Mouse (Mus musculus) heart, postnatal 0 days (tissue): ENCODE measurements around the gene D230025D16Rik.
"Not testable (repeated sequence)": the region's sequence is repeated elsewhere in the genome, so short reads cannot be mapped to it uniquely, and the experiment has no call there.

Source experiments
- CTCF ChIP-seq: IDR thresholded peaks from 2 replicates; pipeline ENCODE4 v1.5.1; 2016; ENCODE audit warnings: antibody characterized with exemption, control low read depth, low read depth
- EP300 ChIP-seq: IDR thresholded peaks from 2 replicates; pipeline ENCODE4 v1.6.1; 2016; ENCODE audit warnings: antibody characterized with exemption, low read depth

- TF ChIP-seq CTCF, EP300: not testable (repeated sequence)
Observed at GRCm38 (mm10) chr8:105232321-105232693, 7.4 kb downstream of the D230025D16Rik start.
